Mouse (Mus musculus): ENCODE results near the gene Mgat4a. TPM values are rescaled to one million over a fixed set of nuclear protein-coding genes. Genes with fewer than 3 reads are reported as not detected.

Mgat4a gene
- 23.2 and 25.1 TPM in 2 replicates for total RNA-seq (2012; rRNA removed)
- total RNA-seq (2014; rRNA removed), result 22.9 and 25.4 TPM in 2 replicates
- 19.9 and 22.3 TPM in 2 replicates for polyA plus RNA-seq (2012; ENCODE audit: insufficient read length, low read depth)

- H3K27me3 ChIP-seq (replicated peaks), result peaks cover 7% of the 10 kb centered on the region
- peak within 1 kb of the TSS; percentile 94 for H3K9ac ChIP-seq (ENCODE audit: insufficient read depth, low read depth)
- H3K79me2 ChIP-seq (replicated peaks; ENCODE audit: control insufficient read depth, extremely low read depth, insufficient read depth, poor library complexity, severe bottlenecking), result peaks cover 33% of the 10 kb centered on the region
- H3K4me3 ChIP-seq (replicated peaks in 1 of 3; ENCODE audit: low read depth in 2 of 3, low read length in 2 of 3, poor library complexity in 1 of 3), result peak within 1 kb of the TSS; percentile 71 to 98 (median 77)
- in situ Hi-C loops (cut with MboI; ENCODE audit: low pct_ligation_motif_present, low pct_unique_long_range_greater_than_20kb, low sequenced_read_pairs) (loop anchor here (5.0 kb wide), 1 partner anchor 91 kb away; no protein-coding TSS in a partner anchor), dilution Hi-C loops (cut with MboI; ENCODE audit: extremely low pct_ligation_motif_present, extremely low pct_unique_long_range_greater_than_20kb, low sequenced_read_pairs) (no loop called here)
- peaks cover 8 to 38% of the 10 kb centered on the region in 2 experiments for H3K4me1 ChIP-seq (ENCODE audit: control insufficient read depth in 1 of 2, insufficient read depth in 2 of 2)
- no peaks in the 10 kb centered on the region for H3K9me3 ChIP-seq (replicated peaks; ENCODE audit: low read length)
- DNase-seq (ENCODE audit: extremely low read depth), result peak; percentile 86
- H3K36me3 ChIP-seq (replicated peaks in 1 of 2; ENCODE audit: control insufficient read depth in 1 of 2, insufficient read depth in 1 of 2, low read length in 1 of 2), result peaks cover 0 to 2% of the 10 kb centered on the region in 2 experiments
- no peak for TF ChIP-seq E2F4 (IDR thresholded peaks at IDR 0.05; ENCODE audit: insufficient replicate concordance, low read depth, low read length)
- TF ChIP-seq TBP (conservative IDR thresholded peaks at IDR 0.05; ENCODE audit: low read depth, low read length), result peak; percentile 93
- no peak for TF ChIP-seq HCFC1 (IDR thresholded peaks at IDR 0.05; ENCODE audit: low read depth, low read length)
- no peak for TF ChIP-seq USF1 (IDR thresholded peaks at IDR 0.05; ENCODE audit: low read depth, low read length)
- TF ChIP-seq USF2 (conservative IDR thresholded peaks at IDR 0.05; ENCODE audit: low read depth, low read length), result no peak
- peak; percentile 99 for TF ChIP-seq POLR2A (IDR thresholded peaks at IDR 0.05; ENCODE audit: low read depth, low read length)
- no peak for TF ChIP-seq RCOR1 (conservative IDR thresholded peaks at IDR 0.05; ENCODE audit: low read depth, low read length)
- TF ChIP-seq MEF2A (IDR thresholded peaks at IDR 0.05; ENCODE audit: borderline replicate concordance, low read depth, low read length), result peak; percentile 19; the same call in 1 of the 2 replicates
- TF ChIP-seq SIN3A (IDR thresholded peaks at IDR 0.05; ENCODE audit: low read length), result peak; percentile 73
- peak; percentile 55; the same call in 1 of the 2 replicates for TF ChIP-seq TCF12 (IDR thresholded peaks at IDR 0.05; ENCODE audit: low read depth, low read length)
- TF ChIP-seq RAD21 (IDR thresholded peaks at IDR 0.05; ENCODE audit: low read depth, low read length), result no peak
- no peak; the same call in 1 of the 2 replicates for TF ChIP-seq BHLHE40 (IDR thresholded peaks at IDR 0.05; ENCODE audit: low read depth, low read length)
- peak; percentile 7 for TF ChIP-seq MAX (IDR thresholded peaks at IDR 0.05; ENCODE audit: low read length)
- TF ChIP-seq MAFK (IDR thresholded peaks at IDR 0.05; ENCODE audit: insufficient replicate concordance, low read length), result no peak
- peak; percentile 94 for TF ChIP-seq POLR2AphosphoS2 (IDR thresholded peaks at IDR 0.05; ENCODE audit: low read depth, low read length)
- TF ChIP-seq EP300 (IDR thresholded peaks at IDR 0.05; ENCODE audit: low read length), result no peak
- TF ChIP-seq PAX5 (IDR thresholded peaks at IDR 0.05; ENCODE audit: low read length), result no peak
- TF ChIP-seq JUN (IDR thresholded peaks at IDR 0.05; ENCODE audit: insufficient read depth, low read depth, low read length), result no peak
- no peak; the same call in 1 of the 2 replicates for TF ChIP-seq UBTF (IDR thresholded peaks at IDR 0.05; ENCODE audit: low read depth, low read length)
- no peak for TF ChIP-seq ZKSCAN1 (IDR thresholded peaks at IDR 0.05; ENCODE audit: borderline replicate concordance, low read depth, low read length)
- no peak for TF ChIP-seq JUND (conservative IDR thresholded peaks at IDR 0.05; ENCODE audit: low read depth, low read length)
- TF ChIP-seq ZNF384 (IDR thresholded peaks at IDR 0.05; ENCODE audit: low read depth, low read length), result no peak
- no peak for TF ChIP-seq KAT2A (IDR thresholded peaks at IDR 0.05; ENCODE audit: insufficient replicate concordance, low read length)
- peak; percentile 65 for TF ChIP-seq NRF1 (IDR thresholded peaks at IDR 0.05; ENCODE audit: low read depth, low read length)
- peak; percentile 67; the same call in 1 of the 2 replicates for TF ChIP-seq ELF1 (IDR thresholded peaks at IDR 0.05; ENCODE audit: low read depth, low read length)
- no peak for TF ChIP-seq IRF4 (IDR thresholded peaks at IDR 0.05; ENCODE audit: low read depth, low read length)
- no peak for TF ChIP-seq ZC3H11A (IDR thresholded peaks at IDR 0.05; ENCODE audit: low read depth, low read length)
- TF ChIP-seq SMC3 (IDR thresholded peaks at IDR 0.05; ENCODE audit: low read depth, low read length), result peak; percentile 19
- TF ChIP-seq ZMIZ1 (IDR thresholded peaks at IDR 0.05; ENCODE audit: low read depth, low read length), result peak; percentile 96
- TF ChIP-seq MXI1 (IDR thresholded peaks at IDR 0.05; ENCODE audit: low read depth, low read length), result peak; percentile 70
- no peak for TF ChIP-seq ETS1 (conservative IDR thresholded peaks at IDR 0.05; ENCODE audit: low read depth, low read length)
- peak; percentile 82 for TF ChIP-seq CHD2 (IDR thresholded peaks at IDR 0.05; ENCODE audit: low read length)
- no peak for TF ChIP-seq CHD1 (IDR thresholded peaks at IDR 0.05; ENCODE audit: low read depth, low read length)
- TF ChIP-seq MAZ (IDR thresholded peaks at IDR 0.05; ENCODE audit: low read depth, low read length), result peak; percentile 60; the same call in 1 of the 2 replicates
- TF ChIP-seq GABPA (IDR thresholded peaks at IDR 0.05; ENCODE audit: insufficient replicate concordance, low read depth, low read length), result no peak
- TF ChIP-seq CTCF (conservative IDR thresholded peaks at IDR 0.05 in 1 of 2, IDR thresholded peaks at IDR 0.05 in 1 of 2; ENCODE audit: low read depth in 2 of 2, low read length in 2 of 2), result no peak
- peak; percentile 97 for TF ChIP-seq NELFE (IDR thresholded peaks at IDR 0.05; ENCODE audit: low read depth, low read length)
- peak; percentile 55; the same call in 1 of the 2 replicates for TF ChIP-seq MYC (IDR thresholded peaks at IDR 0.05; ENCODE audit: low read depth, low read length)
- H3K4me2 ChIP-seq (ENCODE audit: insufficient read depth, low read depth, poor library complexity, severe bottlenecking), result peak within 1 kb of the TSS; percentile 81
- peak within 1 kb of the TSS; percentile 20; the same call in 1 of the 2 replicates for H3K27ac ChIP-seq (ENCODE audit: insufficient read depth, low read depth)
These were observed at the start of gene Mgat4a for GRCm38 (mm10) chr1:37540810-37541658. TSS of gene Mgat4a (minus strand) at chr1:37541016.
